Mouse (Mus musculus): ENCODE data around the gene Zbtb8b.
"Not testable (repeated sequence)": the region's sequence is repeated elsewhere in the genome, so short reads cannot be mapped to it uniquely, and the experiment has no call there.

DNA sequence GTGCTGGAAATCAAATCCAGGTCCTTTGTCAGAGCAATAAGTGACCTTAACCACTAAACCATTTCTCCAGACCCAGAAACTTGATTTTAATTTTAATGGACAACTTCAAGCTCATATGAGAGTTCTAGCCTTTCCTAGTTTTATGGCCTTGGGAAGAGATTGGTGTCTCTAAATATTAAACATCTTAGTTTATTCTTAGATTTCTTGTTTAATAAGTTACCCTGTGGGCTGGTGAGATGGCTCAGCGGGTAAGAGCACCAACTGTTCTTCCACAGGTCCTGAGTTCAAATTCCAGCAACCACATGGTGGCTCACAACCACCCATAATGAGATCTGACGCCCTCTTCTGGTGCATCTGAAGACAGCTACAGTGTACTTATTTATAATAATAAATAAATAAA, 16.7 kb upstream of the Zbtb8b start:
- not testable (repeated sequence) for TF ChIP-seq GATA1 (IDR thresholded peaks at IDR 0.05; ENCODE audit: borderline replicate concordance, low read length); FLI1 (IDR thresholded peaks at IDR 0.05; ENCODE audit: low read length)

All from megakaryocyte, embryonic 14.5 days (primary cell).